Mouse (Mus musculus): ENCODE measurements at regions not wholly inside any gene's neighbourhood (a gene's known extent, or its start where the extent isn't known, plus 50 kb on each side); places are given as distances from the start of the nearest gene placed in this dataset. TPM values are rescaled to one million over a fixed set of nuclear protein-coding genes. Genes with fewer than 3 reads are reported as not detected.

GRCm38 (mm10) chr13:10526470-10527207 is 166.0 kb upstream of the Chrm3 start:
- WGBS, result 67% methylated on average over 5 of the region's 5 CpGs
- no peaks in the 10 kb centered on the region for H3K36me3 ChIP-seq
- no peaks in the 10 kb centered on the region for H3K27me3 ChIP-seq
- ATAC-seq (ENCODE audit: low FRiP score, low read depth), result no peak
- H3K9me3 ChIP-seq, result no peaks in the 10 kb centered on the region
- no peaks in the 10 kb centered on the region for H3K4me1 ChIP-seq (replicated peaks)
- no peak overlapping the region for H3K4me3 ChIP-seq
- no peak overlapping the region for H3K27ac ChIP-seq (replicated peaks)
- no peak overlapping the region for H3K4me2 ChIP-seq
- H3K9ac ChIP-seq, result no peak overlapping the region

GRCm38 (mm10) chr13:10504211-10504610 is 143.6 kb upstream of the Chrm3 start:
- H3K9me3 ChIP-seq, result no peaks in the 10 kb centered on the region
- whole genome bisulfite sequencing, result 45% methylated on average over 7 of the region's 7 CpGs
- no peaks in the 10 kb centered on the region for H3K4me1 ChIP-seq (replicated peaks)
- H3K27ac ChIP-seq (replicated peaks), result no peak overlapping the region
- no peak overlapping the region for H3K4me2 ChIP-seq
- ATAC-seq (ENCODE audit: low FRiP score, low read depth), result no peak
- H3K27me3 ChIP-seq, result no peaks in the 10 kb centered on the region
- no peak overlapping the region for H3K4me3 ChIP-seq
- no peak overlapping the region for H3K9ac ChIP-seq
- no peaks in the 10 kb centered on the region for H3K36me3 ChIP-seq

DNA sequence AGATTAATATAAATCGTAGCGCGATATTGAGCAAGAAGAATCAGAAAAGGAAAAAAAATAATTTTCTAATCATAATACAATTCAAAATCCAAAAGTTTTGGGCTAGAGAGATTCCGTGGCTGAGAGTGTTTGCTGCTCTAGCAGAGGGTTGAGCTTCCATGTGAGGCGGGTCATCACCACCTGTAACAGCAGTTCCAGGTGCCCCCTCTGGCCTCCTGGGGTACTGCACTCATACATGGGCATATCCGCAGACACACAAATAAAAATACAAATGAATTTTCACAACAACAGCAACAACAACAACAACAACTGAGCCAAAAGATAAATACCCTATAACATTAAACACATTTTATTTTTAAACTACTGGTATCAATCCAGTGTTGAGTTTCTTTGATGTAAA is 94.7 kb upstream of the Chrm3 start:
- Histone ChIP-seq H3K36me3 (no peaks in the 10 kb centered on the region), H3K27ac (replicated peaks) (no peak overlapping the region), H3K4me2 (no peak overlapping the region), H3K4me3 (no peak overlapping the region), H3K9ac (no peak overlapping the region), H3K9me3 (peaks cover 2% of the 10 kb centered on the region; the same call in 1 of the 2 replicates), H3K4me1 (replicated peaks) (no peaks in the 10 kb centered on the region), H3K27me3 (no peaks in the 10 kb centered on the region)
- ATAC-seq (ENCODE audit: low FRiP score, low read depth), result no peak
- WGBS, result 96% methylated on average over 6 of the region's 6 CpGs

GRCm38 (mm10) chr13:10454667-10455066 is 94.0 kb upstream of the Chrm3 start:
- Histone ChIP-seq H3K36me3 (no peaks in the 10 kb centered on the region), H3K27ac (replicated peaks) (no peak overlapping the region), H3K9me3 (peaks cover 2% of the 10 kb centered on the region; the same call in 1 of the 2 replicates), H3K9ac (no peak overlapping the region), H3K4me3 (no peak overlapping the region), H3K27me3 (no peaks in the 10 kb centered on the region), H3K4me2 (no peak overlapping the region), H3K4me1 (replicated peaks) (no peaks in the 10 kb centered on the region)
- WGBS, result 82% methylated on average over 4 of the region's 4 CpGs
- ATAC-seq (ENCODE audit: low FRiP score, low read depth), result no peak

DNA sequence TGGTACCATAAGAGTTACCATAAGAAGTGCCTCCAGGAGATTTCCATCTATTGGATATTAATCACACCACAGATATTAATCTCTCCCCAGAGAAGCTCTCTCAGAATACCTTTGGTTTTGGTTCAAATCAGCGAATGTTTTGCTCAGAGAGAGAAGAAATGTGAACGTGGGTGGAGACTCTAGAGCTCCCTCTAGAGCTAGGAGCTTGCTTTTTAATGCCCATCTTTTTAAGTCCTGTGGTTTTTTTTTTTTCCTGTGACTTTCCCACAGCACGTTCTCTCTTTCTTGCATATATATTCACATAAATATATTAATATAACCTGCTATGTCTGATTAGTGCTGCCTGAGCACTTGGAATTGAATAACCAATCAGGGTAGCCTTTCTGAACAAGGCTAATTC is 90.4 kb upstream of the Chrm3 start:
- H3K27me3 ChIP-seq, result no peaks in the 10 kb centered on the region
- H3K27ac ChIP-seq (replicated peaks), result no peak overlapping the region
- no peaks in the 10 kb centered on the region for H3K4me1 ChIP-seq (replicated peaks)
- H3K4me3 ChIP-seq, result no peak overlapping the region
- WGBS, result 47% methylated on average over 3 of the region's 3 CpGs
- no peak for ATAC-seq (ENCODE audit: low FRiP score, low read depth)
- peaks cover 2% of the 10 kb centered on the region; the same call in 1 of the 2 replicates for H3K9me3 ChIP-seq
- no peak overlapping the region for H3K9ac ChIP-seq
- H3K36me3 ChIP-seq, result no peaks in the 10 kb centered on the region
- no peak overlapping the region for H3K4me2 ChIP-seq

DNA sequence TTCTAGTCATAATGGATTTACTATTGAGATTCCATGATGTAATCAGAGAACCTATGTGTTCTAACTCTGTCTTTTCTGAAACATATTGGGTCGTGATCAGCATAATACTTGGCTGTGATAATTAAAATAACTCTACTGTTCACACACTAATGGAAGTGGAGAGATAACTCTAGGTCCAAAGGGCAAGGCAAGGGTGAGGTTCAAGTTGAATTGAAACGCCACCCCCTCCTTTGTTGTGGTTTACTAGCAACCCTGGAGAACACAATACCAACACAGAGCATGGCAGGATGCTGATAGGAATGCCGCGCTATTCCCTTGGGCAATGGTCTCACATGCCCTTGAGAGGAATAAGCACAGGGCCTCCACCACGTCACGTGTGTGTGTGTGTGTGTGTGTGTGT is 88.9 kb upstream of the Chrm3 start:
- Histone ChIP-seq H3K27me3 (no peaks in the 10 kb centered on the region), H3K27ac (replicated peaks) (no peak overlapping the region), H3K4me2 (no peak overlapping the region), H3K4me1 (replicated peaks) (no peaks in the 10 kb centered on the region), H3K36me3 (no peaks in the 10 kb centered on the region), H3K4me3 (no peak overlapping the region), H3K9ac (no peak overlapping the region), H3K9me3 (no peaks in the 10 kb centered on the region)
- WGBS, result 84% methylated on average over 6 of the region's 6 CpGs
- no peak for ATAC-seq (ENCODE audit: low FRiP score, low read depth)

DNA sequence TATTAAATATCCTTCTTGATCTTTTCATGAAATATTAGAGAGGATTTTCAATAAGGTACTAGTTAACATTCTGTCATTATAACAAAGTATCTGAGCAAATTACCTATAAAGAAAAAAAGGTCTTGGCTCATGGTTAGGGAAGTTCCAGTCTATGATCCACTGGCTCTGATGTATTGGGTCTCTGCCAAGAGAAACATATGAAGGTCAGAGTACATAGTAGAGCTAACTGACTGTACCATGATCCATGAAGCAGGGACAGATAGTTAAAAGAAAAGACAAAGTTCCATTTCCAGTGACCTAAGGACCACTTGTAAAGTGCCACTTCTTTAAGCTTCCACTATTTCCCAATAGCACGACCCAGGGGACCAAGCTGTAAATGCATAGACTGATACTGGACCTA is 87.2 kb upstream of the Chrm3 start:
- WGBS, result 85% methylated on average over 1 of the region's 1 CpGs
- no peaks in the 10 kb centered on the region for H3K27me3 ChIP-seq
- H3K9me3 ChIP-seq, result no peaks in the 10 kb centered on the region

DNA sequence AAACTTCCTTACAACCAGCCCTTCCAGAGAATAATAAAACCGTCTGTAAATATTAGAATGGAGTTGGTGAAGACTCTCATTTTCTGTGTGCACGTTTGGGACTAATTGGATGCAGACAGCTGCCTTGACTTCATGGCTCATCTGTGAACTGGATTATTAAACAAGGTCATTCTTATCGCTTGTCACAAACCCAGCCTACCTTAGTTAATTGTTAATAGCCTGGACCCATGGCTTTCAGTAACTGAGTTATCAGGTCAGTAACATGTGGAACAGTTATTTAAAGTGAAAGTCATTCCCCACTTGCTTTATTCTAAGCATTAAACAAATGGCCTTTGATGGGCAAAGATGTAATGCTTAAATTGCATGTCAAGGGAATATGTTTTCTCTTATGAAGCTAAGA is 85.0 kb upstream of the Chrm3 start:
- Histone ChIP-seq H3K9ac (no peak overlapping the region), H3K9me3 (no peaks in the 10 kb centered on the region), H3K4me2 (no peak overlapping the region), H3K36me3 (no peaks in the 10 kb centered on the region), H3K4me1 (replicated peaks) (no peaks in the 10 kb centered on the region), H3K27me3 (no peaks in the 10 kb centered on the region), H3K4me3 (no peak overlapping the region), H3K27ac (replicated peaks) (no peak overlapping the region)
- ATAC-seq (ENCODE audit: low FRiP score, low read depth), result no peak
- WGBS, result 56% methylated on average over 3 of the region's 3 CpGs

More for the DNA sequence above, 87.2 kb upstream of the Chrm3 start:
- no peak overlapping the region for H3K9ac ChIP-seq
- no peak overlapping the region for H3K27ac ChIP-seq (replicated peaks)
- no peaks in the 10 kb centered on the region for H3K36me3 ChIP-seq
- no peak for ATAC-seq (ENCODE audit: low FRiP score, low read depth)
- no peaks in the 10 kb centered on the region for H3K4me1 ChIP-seq (replicated peaks)
- no peak overlapping the region for H3K4me3 ChIP-seq
- no peak overlapping the region for H3K4me2 ChIP-seq

Small RNA genes lying in the stretch of these regions (microRNA-seq; reads per million reads assigned to microRNA genes)
- not detected for gene Gm23415

Data from hindbrain, embryonic 15.5 days (tissue).